Mouse (Mus musculus) heart, embryonic 12.5 days (tissue): ENCODE measurements around the gene Slc44a1. TPM values are rescaled to one million over a fixed set of nuclear protein-coding genes. Genes with fewer than 3 reads are reported as not detected.

Experiments used
- ATAC-seq: fragments of 200-750 bp; cut with Nextera tagmentation; 2 replicates; pipeline ENCODE4 v1.8.0; 2017; ENCODE audit warnings: moderate TSS enrichment, moderate library complexity; ENCODE audit not compliant: insufficient number of reproducible peaks, low FRiP score
- H3K27ac ChIP-seq: fragments of 300-500 bp; sonication (generic); 2 replicates; pipeline ENCODE4 v1.5.1; 2016; ENCODE audit warnings: mild to moderate bottlenecking, moderate library complexity; ENCODE audit not compliant: poor library complexity, severe bottlenecking
- H3K27me3 ChIP-seq: fragments of 300-500 bp; sonication (generic); replicated peaks from 2 replicates; pipeline ENCODE4 v1.6.1; 2016; ENCODE audit warnings: mild to moderate bottlenecking, moderate library complexity
- H3K36me3 ChIP-seq: fragments of 300-500 bp; sonication (generic); 2 replicates; pipeline ENCODE4 v1.6.1; 2016; ENCODE audit warnings: mild to moderate bottlenecking, moderate library complexity
- H3K4me1 ChIP-seq: fragments of 300-500 bp; sonication (generic); replicated peaks from 2 replicates; pipeline ENCODE4 v1.6.1; 2016; ENCODE audit warnings: mild to moderate bottlenecking
- H3K4me2 ChIP-seq: fragments of 300-500 bp; sonication (generic); 2 replicates; pipeline ENCODE4 v1.6.1; 2016; ENCODE audit warnings: mild to moderate bottlenecking, moderate library complexity
- H3K4me3 ChIP-seq: fragments of 300-500 bp; sonication (generic); 2 replicates; pipeline ENCODE4 v1.5.1; 2016; ENCODE audit warnings: mild to moderate bottlenecking
- H3K9ac ChIP-seq: fragments of 300-500 bp; sonication (generic); 2 replicates; pipeline ENCODE4 v1.6.1; 2016; ENCODE audit warnings: mild to moderate bottlenecking, moderate library complexity
- H3K9me3 ChIP-seq: fragments of 300-500 bp; sonication (generic); replicated peaks from 2 replicates; pipeline ENCODE4 v1.6.1; 2016; ENCODE audit warnings: mild to moderate bottlenecking, moderate library complexity
- WGBS: fragments of 180-500 bp; shearing (Covaris S2); methylation state at CpG from one replicate; pipeline ENCODE4 v1.1.7; 2016; 5-methylcytosine and 5-hydroxymethylcytosine counted together
- polyA plus RNA-seq: library from polyadenylated mRNA; unstranded; fragments of >200 nt; fragmentation: Nextera tagmentation; extraction: Ambion mirVana; gene quantifications from 2 replicates; pipeline ENCODE4 v1.2.1, GENCODE M21; 2016

The Slc44a1 gene
- polyA plus RNA-seq, 1 experiment from 2014 or later: 28.7 TPM

GRCm38 (mm10) chr4:53538600-53538999, 98.4 kb downstream of the Slc44a1 start:
- Histone ChIP-seq H3K9ac (no peak overlapping the region), H3K4me1 (0 out of 2 replicates have a peak, but pooled peaks cover 2% of the 10 kb centered on the region), H3K36me3 (peaks cover 13% of the 10 kb centered on the region), H3K4me2 (no peak overlapping the region), H3K27ac (no peak overlapping the region), H3K27me3 (no peaks in the 10 kb centered on the region), H3K9me3 (no peaks in the 10 kb centered on the region), H3K4me3 (no peak overlapping the region)
- no peak for ATAC-seq
- 75% methylated on average over 11 of the region's 11 CpGs for WGBS

GRCm38 (mm10) chr4:53539929-53540328, 99.7 kb downstream of the Slc44a1 start:
- no peak overlapping the region for H3K4me3 ChIP-seq
- WGBS: 87% methylated on average over 11 of the region's 11 CpGs
- H3K27me3 ChIP-seq: no peaks in the 10 kb centered on the region
- no peak for ATAC-seq
- H3K36me3 ChIP-seq: peaks cover 13% of the 10 kb centered on the region
- 0 out of 2 replicates have a peak, but pooled peaks cover 2% of the 10 kb centered on the region for H3K4me1 ChIP-seq
- no peak overlapping the region for H3K27ac ChIP-seq
- no peak overlapping the region for H3K9ac ChIP-seq
- no peaks in the 10 kb centered on the region for H3K9me3 ChIP-seq
- no peak overlapping the region for H3K4me2 ChIP-seq

GRCm38 (mm10) chr4:53543421-53543820, 103.2 kb downstream of the Slc44a1 start:
- 74% methylated on average over 8 of the region's 8 CpGs for whole genome bisulfite sequencing
- ATAC-seq: no peak
- H3K27me3 ChIP-seq: no peaks in the 10 kb centered on the region
- H3K9me3 ChIP-seq: no peaks in the 10 kb centered on the region
- H3K4me2 ChIP-seq: no peak overlapping the region
- 0 out of 2 replicates have a peak, but pooled peaks cover 2% of the 10 kb centered on the region for H3K4me1 ChIP-seq
- no peak overlapping the region for H3K4me3 ChIP-seq
- H3K27ac ChIP-seq: no peak overlapping the region
- H3K9ac ChIP-seq: no peak overlapping the region
- peaks cover 28% of the 10 kb centered on the region for H3K36me3 ChIP-seq

DNA sequence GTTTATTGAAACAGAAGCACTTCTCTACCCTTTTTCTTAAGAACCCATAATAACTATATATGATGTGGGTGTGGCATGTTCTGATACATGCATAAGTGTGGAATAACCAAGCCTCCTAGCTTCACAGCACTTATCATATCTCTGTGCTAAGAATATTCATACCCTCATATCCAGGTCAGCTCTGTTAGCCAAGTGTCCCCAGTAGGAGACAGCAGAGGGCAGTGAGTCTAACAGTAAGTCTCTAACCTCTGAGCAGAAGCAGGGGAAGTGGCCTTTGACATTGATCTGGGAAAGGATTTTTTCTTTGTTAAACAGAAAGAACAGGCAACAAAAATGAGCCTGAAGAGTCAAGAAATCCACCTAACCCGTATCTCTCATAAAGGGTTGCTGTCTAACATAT, 104.7 kb downstream of the Slc44a1 start:
- H3K4me3 ChIP-seq: no peak overlapping the region
- 67% methylated on average over 1 of the region's 1 CpGs for WGBS

GRCm38 (mm10) chr4:53547381-53547780, 107.2 kb downstream of the Slc44a1 start:
- Histone ChIP-seq H3K9me3 (no peaks in the 10 kb centered on the region), H3K9ac (no peak overlapping the region), H3K27ac (no peak overlapping the region), H3K4me3 (no peak overlapping the region), H3K4me1 (0 out of 2 replicates have a peak, but pooled peaks cover 3% of the 10 kb centered on the region), H3K36me3 (peaks cover 19% of the 10 kb centered on the region), H3K27me3 (no peaks in the 10 kb centered on the region), H3K4me2 (no peak overlapping the region)
- ATAC-seq: no peak
- 93% methylated on average over 5 of the region's 5 CpGs for WGBS

More for the DNA sequence above, 104.7 kb downstream of the Slc44a1 start:
- no peak for ATAC-seq
- H3K9me3 ChIP-seq: no peaks in the 10 kb centered on the region
- H3K4me2 ChIP-seq: no peak overlapping the region
- peaks cover 28% of the 10 kb centered on the region for H3K36me3 ChIP-seq
- no peak overlapping the region for H3K27ac ChIP-seq
- 0 out of 2 replicates have a peak, but pooled peaks cover 3% of the 10 kb centered on the region for H3K4me1 ChIP-seq
- H3K27me3 ChIP-seq: no peaks in the 10 kb centered on the region
- no peak overlapping the region for H3K9ac ChIP-seq

- Histone ChIP-seq H3K27ac (no peak overlapping the region), H3K9me3 (no peaks in the 10 kb centered on the region), H3K4me2 (no peak overlapping the region), H3K4me1 (0 out of 2 replicates have a peak, but pooled peaks cover 3% of the 10 kb centered on the region), H3K36me3 (peaks cover 19% of the 10 kb centered on the region), H3K4me3 (no peak overlapping the region), H3K9ac (no peak overlapping the region), H3K27me3 (no peaks in the 10 kb centered on the region)
- 68% methylated on average over 4 of the region's 4 CpGs for WGBS
- no peak for ATAC-seq
Observed at GRCm38 (mm10) chr4:53549375-53549774, 109.2 kb downstream of the Slc44a1 start.

DNA sequence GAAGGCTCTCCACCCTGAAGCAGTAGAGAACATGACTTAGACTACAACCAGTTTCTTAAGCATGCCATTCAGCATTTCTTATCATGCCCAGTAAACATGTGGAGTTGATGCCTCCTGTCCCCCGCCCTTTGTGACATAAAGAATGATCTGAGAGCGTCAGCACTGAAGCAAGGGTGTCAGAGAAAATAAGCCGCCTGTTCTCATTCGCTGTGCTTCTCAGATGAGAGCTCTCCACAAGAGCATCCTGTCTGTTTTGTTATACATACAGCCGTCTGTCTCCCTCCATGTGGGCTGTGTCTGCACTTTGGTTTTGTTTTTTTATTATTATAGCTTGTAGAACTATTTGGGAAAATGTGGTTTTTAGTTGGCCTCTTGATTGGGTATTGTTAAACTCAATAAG, 124.4 kb downstream of the Slc44a1 start:
- Histone ChIP-seq H3K4me1 (no peaks in the 10 kb centered on the region), H3K36me3 (peaks cover 19% of the 10 kb centered on the region), H3K4me2 (no peak overlapping the region), H3K9ac (no peak overlapping the region), H3K9me3 (no peaks in the 10 kb centered on the region), H3K27ac (no peak overlapping the region), H3K27me3 (no peaks in the 10 kb centered on the region), H3K4me3 (no peak overlapping the region)
- no peak for ATAC-seq
- 80% methylated on average over 5 of the region's 5 CpGs for WGBS

DNA sequence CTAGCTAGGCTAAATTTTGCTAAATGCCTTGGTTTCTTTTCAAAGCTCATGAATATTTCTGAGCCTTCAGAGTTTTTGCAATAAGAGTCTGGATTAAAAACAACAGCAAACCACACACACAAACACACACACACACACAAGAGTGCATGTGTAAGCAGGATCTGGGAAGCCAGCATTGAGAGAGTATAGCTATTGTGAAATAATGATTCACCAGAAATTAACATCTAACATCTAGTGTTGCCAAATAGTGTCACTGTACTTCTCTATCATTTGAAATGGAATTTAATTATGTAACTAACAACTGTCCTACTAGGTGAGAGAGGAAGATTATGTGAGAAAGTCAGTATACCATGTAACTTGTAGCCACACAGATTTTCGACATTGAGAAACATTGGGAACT, 126.9 kb downstream of the Slc44a1 start:
- WGBS: 89% methylated on average over 1 of the region's 1 CpGs
- no peaks in the 10 kb centered on the region for H3K9me3 ChIP-seq
- no peak overlapping the region for H3K27ac ChIP-seq
- no peaks in the 10 kb centered on the region for H3K4me1 ChIP-seq
- no peaks in the 10 kb centered on the region for H3K27me3 ChIP-seq
- peaks cover 7% of the 10 kb centered on the region for H3K36me3 ChIP-seq
- H3K9ac ChIP-seq: no peak overlapping the region
- H3K4me2 ChIP-seq: no peak overlapping the region
- ATAC-seq: no peak
- H3K4me3 ChIP-seq: no peak overlapping the region

- no peak overlapping the region for H3K27ac ChIP-seq
- H3K36me3 ChIP-seq: no peaks in the 10 kb centered on the region
- no peaks in the 10 kb centered on the region for H3K4me1 ChIP-seq
- H3K4me2 ChIP-seq: no peak overlapping the region
- no peak overlapping the region for H3K4me3 ChIP-seq
- no peak overlapping the region for H3K9ac ChIP-seq
- WGBS: 68% methylated on average over 2 of the region's 2 CpGs
- no peaks in the 10 kb centered on the region for H3K27me3 ChIP-seq
- no peak for ATAC-seq
- no peaks in the 10 kb centered on the region for H3K9me3 ChIP-seq
Observed at GRCm38 (mm10) chr4:53575558-53575957, 135.3 kb downstream of the Slc44a1 start.

DNA sequence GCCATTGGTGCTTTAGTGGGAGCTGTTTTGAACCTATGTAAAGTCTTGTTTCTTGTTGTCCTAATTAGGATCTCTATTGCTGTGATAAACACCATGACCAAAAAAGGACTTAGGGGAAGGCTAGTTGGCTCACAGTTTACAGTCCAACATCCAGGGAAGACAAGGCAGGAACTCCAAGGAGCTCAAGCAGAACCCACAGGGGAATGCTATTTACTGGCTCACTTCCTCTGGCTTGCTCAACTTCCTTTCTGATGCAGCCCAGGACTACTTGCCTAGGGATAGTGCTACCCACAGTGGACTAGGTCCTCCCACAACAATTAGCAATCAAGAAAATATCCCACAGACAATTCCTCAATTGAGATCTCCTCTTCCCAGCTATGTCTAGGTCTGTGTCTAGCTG, 147.5 kb downstream of the Slc44a1 start:
- no peaks in the 10 kb centered on the region for H3K36me3 ChIP-seq
- no peak overlapping the region for H3K27ac ChIP-seq
- H3K4me1 ChIP-seq: peaks cover 8% of the 10 kb centered on the region; the same call in 1 of the 2 replicates
- no peak overlapping the region for H3K4me2 ChIP-seq
- ATAC-seq: no peak
- no peak overlapping the region for H3K9ac ChIP-seq
- H3K9me3 ChIP-seq: no peaks in the 10 kb centered on the region
- no peak overlapping the region for H3K4me3 ChIP-seq
- no peaks in the 10 kb centered on the region for H3K27me3 ChIP-seq

- Histone ChIP-seq H3K9me3 (no peaks in the 10 kb centered on the region), H3K36me3 (no peaks in the 10 kb centered on the region), H3K4me3 (no peak overlapping the region), H3K9ac (no peak overlapping the region), H3K4me1 (peaks cover 9% of the 10 kb centered on the region), H3K27ac (no peak overlapping the region), H3K27me3 (no peaks in the 10 kb centered on the region), H3K4me2 (no peak overlapping the region)
- 77% methylated on average over 1 of the region's 1 CpGs for WGBS
- no peak for ATAC-seq
Observed at GRCm38 (mm10) chr4:53588936-53589335, 148.7 kb downstream of the Slc44a1 start.

- 73% methylated on average over 4 of the region's 4 CpGs for WGBS
- H3K9me3 ChIP-seq: no peaks in the 10 kb centered on the region
- H3K27me3 ChIP-seq: no peaks in the 10 kb centered on the region
- no peak overlapping the region for H3K4me2 ChIP-seq
- H3K4me1 ChIP-seq: peaks cover 11% of the 10 kb centered on the region
- H3K27ac ChIP-seq: no peak overlapping the region
- H3K36me3 ChIP-seq: no peaks in the 10 kb centered on the region
- no peak overlapping the region for H3K9ac ChIP-seq
- no peak for ATAC-seq
- H3K4me3 ChIP-seq: no peak overlapping the region
Observed at GRCm38 (mm10) chr4:53589466-53589865, 149.3 kb downstream of the Slc44a1 start.
